ENCODE assay signal across 15 mouse cellular contexts in genomic region chr8:61714293-61714831, GRCm38 (mm10).
DNase-seq lines count a peak whose midpoint lies in the region; ATAC-seq and TF ChIP-seq lines count a peak whose summit lies in the region.
"Had no signal": no experiment of that assay in that cellular context is flagged by ENCODE, and none has a peak within 500 bp of the region (broad histone marks: within the 10 kb centered on the region; RNA-seq: fewer than 3 reads in every experiment).

No protein-coding gene starts in this region.

- H3K27me3 ChIP-seq in forebrain, embryonic 10.5 days (ENCODE audit: poor library complexity, severe bottlenecking) = no peaks in the 10 kb centered on the region
- no peaks in the 10 kb centered on the region for H3K27me3 ChIP-seq in forebrain, embryonic 12.5 days
- no peaks in the 10 kb centered on the region for H3K27me3 ChIP-seq in heart, embryonic 16.5 days (ENCODE audit: control insufficient read depth, insufficient read depth, low read length)
- no peaks in the 10 kb centered on the region for H3K27me3 ChIP-seq in midbrain, embryonic 11.5 days (ENCODE audit: control insufficient read depth, insufficient read depth, low read length)
- no peaks in the 10 kb centered on the region for H3K27me3 ChIP-seq in midbrain, embryonic 10.5 days (ENCODE audit: low read depth, poor library complexity, severe bottlenecking)
- H3K27me3 ChIP-seq in stomach, postnatal 0 days (ENCODE audit: control insufficient read depth, insufficient read depth, low read length) = no peaks in the 10 kb centered on the region

- H3K27ac ChIP-seq in forebrain, embryonic 10.5 days = peak overlapping the region; percentile 58
- no peak overlapping the region for H3K27ac ChIP-seq in forebrain, embryonic 12.5 days
- peak overlapping the region; percentile 34 for H3K27ac ChIP-seq in heart, embryonic 16.5 days (ENCODE audit: low read length)
- no peak overlapping the region for H3K27ac ChIP-seq in midbrain, embryonic 11.5 days (ENCODE audit: low read depth, low read length)
- H3K27ac ChIP-seq in midbrain, embryonic 10.5 days (replicated peaks) = no peak overlapping the region
- peak overlapping the region; percentile 82 for H3K27ac ChIP-seq in stomach, postnatal 0 days (replicated peaks)

- no peak overlapping the region for H3K4me3 ChIP-seq in forebrain, embryonic 10.5 days
- H3K4me3 ChIP-seq in forebrain, embryonic 12.5 days (replicated peaks) = no peak overlapping the region
- no peak overlapping the region for H3K4me3 ChIP-seq in heart, embryonic 16.5 days (ENCODE audit: low read length)
- H3K4me3 ChIP-seq in midbrain, embryonic 11.5 days (ENCODE audit: low read depth, low read length) = no peak overlapping the region
- no peak overlapping the region for H3K4me3 ChIP-seq in midbrain, embryonic 10.5 days
- H3K4me3 ChIP-seq in stomach, postnatal 0 days (ENCODE audit: low read depth, low read length) = no peak overlapping the region
- H3K4me3 ChIP-seq: gastrocnemius, adult 2 months had no signal

- H3K36me3 ChIP-seq in forebrain, embryonic 10.5 days (replicated peaks) = peaks cover 57% of the 10 kb centered on the region
- peaks cover 15% of the 10 kb centered on the region for H3K36me3 ChIP-seq in forebrain, embryonic 12.5 days (replicated peaks)
- peaks cover 17% of the 10 kb centered on the region for H3K36me3 ChIP-seq in heart, embryonic 16.5 days (ENCODE audit: control insufficient read depth, insufficient read depth)
- peaks cover 4% of the 10 kb centered on the region; the same call in 1 of the 2 replicates for H3K36me3 ChIP-seq in midbrain, embryonic 11.5 days (ENCODE audit: control insufficient read depth, insufficient read depth, low read length)
- H3K36me3 ChIP-seq in midbrain, embryonic 10.5 days = peaks cover 78% of the 10 kb centered on the region
- H3K36me3 ChIP-seq in stomach, postnatal 0 days (ENCODE audit: control insufficient read depth, insufficient read depth, low read length) = no peaks in the 10 kb centered on the region
- H3K36me3 ChIP-seq: G1E had no signal

- no peak overlapping the region for H3K4me2 ChIP-seq in forebrain, embryonic 12.5 days
- H3K4me2 ChIP-seq in heart, embryonic 16.5 days (ENCODE audit: low read depth, low read length) = no peak overlapping the region
- H3K4me2 ChIP-seq in midbrain, embryonic 11.5 days = no peak overlapping the region
- no peak overlapping the region for H3K4me2 ChIP-seq in stomach, postnatal 0 days (replicated peaks; ENCODE audit: low read depth)

- 31% methylated on average over 6 of the region's 6 CpGs for WGBS in forebrain, embryonic 10.5 days
- 41% methylated on average over 6 of the region's 6 CpGs for WGBS in forebrain, embryonic 12.5 days
- WGBS in heart, embryonic 16.5 days = 13% methylated on average over 6 of the region's 6 CpGs
- 34% methylated on average over 6 of the region's 6 CpGs for WGBS in midbrain, embryonic 11.5 days
- WGBS in midbrain, embryonic 10.5 days = 35% methylated on average over 6 of the region's 6 CpGs
- 39% methylated on average over 6 of the region's 6 CpGs for WGBS in stomach, postnatal 0 days

- TF ChIP-seq EP300 in stomach, postnatal 0 days (optimal IDR thresholded peaks at IDR 0.05) = no peak

- H3K4me1 ChIP-seq in forebrain, embryonic 10.5 days = peaks cover 17% of the 10 kb centered on the region
- peaks cover 7% of the 10 kb centered on the region; the same call in 1 of the 2 replicates for H3K4me1 ChIP-seq in forebrain, embryonic 12.5 days
- H3K4me1 ChIP-seq in heart, embryonic 16.5 days (ENCODE audit: control insufficient read depth, insufficient read depth, low read length) = peaks cover 33% of the 10 kb centered on the region
- H3K4me1 ChIP-seq in midbrain, embryonic 11.5 days (ENCODE audit: control insufficient read depth, insufficient read depth, low read length) = no peaks in the 10 kb centered on the region
- H3K4me1 ChIP-seq in midbrain, embryonic 10.5 days = peaks cover 20% of the 10 kb centered on the region
- H3K4me1 ChIP-seq in stomach, postnatal 0 days (replicated peaks; ENCODE audit: control insufficient read depth, insufficient read depth) = peaks cover 6% of the 10 kb centered on the region; the same call in 1 of the 2 replicates

- no peak overlapping the region for H3K9ac ChIP-seq in forebrain, embryonic 12.5 days
- H3K9ac ChIP-seq in heart, embryonic 16.5 days (ENCODE audit: low read length) = no peak overlapping the region
- H3K9ac ChIP-seq in midbrain, embryonic 11.5 days (ENCODE audit: low read length) = no peak overlapping the region
- H3K9ac ChIP-seq in stomach, postnatal 0 days (ENCODE audit: low read length) = no peak overlapping the region

- no peak for DNase-seq in forebrain, embryonic 10.5 days (ENCODE audit: extremely low spot score, low spot score)
- DNase-seq in heart, postnatal 10 days = no peak
- DNase-seq in midbrain, embryonic 11.5 days (ENCODE audit: low spot score, missing footprints) = no peak
- DNase-seq in midbrain, embryonic 10.5 days (ENCODE audit: low spot score) = no peak
- DNase-seq in stomach, postnatal 0 days (ENCODE audit: low spot score) = peak; percentile 59
- no peak for DNase-seq in right cerebral cortex, adult 2 months (ENCODE audit: low spot score in 2 of 2)
- DNase-seq: cerebellum, adult 11 months; gastrocnemius, adult 2 months; kidney, postnatal 10 days; lung, postnatal 14 days; retina, postnatal 1 day; thymus, adult 2 months had no signal

- intact Hi-C loops in heart, postnatal 10 days (cut with DNase I) = no loop called here

- peaks cover 7% of the 10 kb centered on the region; the same call in 1 of the 2 replicates for H3K9me3 ChIP-seq in forebrain, embryonic 10.5 days
- H3K9me3 ChIP-seq in forebrain, embryonic 12.5 days = peaks cover 6% of the 10 kb centered on the region; the same call in 1 of the 2 replicates
- H3K9me3 ChIP-seq in heart, embryonic 16.5 days (replicated peaks; ENCODE audit: control insufficient read depth, low read length) = no peaks in the 10 kb centered on the region
- H3K9me3 ChIP-seq in midbrain, embryonic 11.5 days (ENCODE audit: control insufficient read depth, low read length) = no peaks in the 10 kb centered on the region
- H3K9me3 ChIP-seq in midbrain, embryonic 10.5 days (replicated peaks) = peaks cover 10% of the 10 kb centered on the region; the same call in 1 of the 2 replicates
- H3K9me3 ChIP-seq in stomach, postnatal 0 days (ENCODE audit: control insufficient read depth, low read length) = no peaks in the 10 kb centered on the region
- H3K9me3 ChIP-seq: G1E had no signal

- ATAC-seq in forebrain, embryonic 12.5 days (ENCODE audit: low FRiP score) = no peak
- peak; percentile 45; the same call in 1 of the 2 replicates for ATAC-seq in heart, embryonic 16.5 days (replicated peaks; ENCODE audit: extremely low read depth, insufficient read depth, low FRiP score)
- peak; percentile 58; the same call in 1 of the 2 replicates for ATAC-seq in midbrain, embryonic 11.5 days (ENCODE audit: low FRiP score)
- peak; percentile 86 for ATAC-seq in stomach, postnatal 0 days (ENCODE audit: low FRiP score, low TSS enrichment)

- TF ChIP-seq CTCF in stomach, postnatal 0 days (IDR thresholded peaks at IDR 0.05; ENCODE audit: low read depth) = no peak

Comparison
In these comparisons a context has a peak if more than half of its experiments do, and no peak if none do; other contexts are left out.
1. H3K27ac ChIP-seq: peak in forebrain, embryonic 10.5 days (single experiment), heart, embryonic 16.5 days (single experiment) and stomach, postnatal 0 days (single experiment); none in forebrain, embryonic 12.5 days (single experiment), midbrain, embryonic 11.5 days (single experiment) and midbrain, embryonic 10.5 days (single experiment).